Mouse (Mus musculus) adrenal gland, adult (tissue): ENCODE data around the gene Sept6.

Source experiments
- DNase-seq, 2 experiments: peaks; one replicate each; pipeline ENCODE4 v3.0.0; 2022 to 2023; ENCODE audit warnings: low spot score in 1 of 2; ENCODE audit not compliant: inconsistent age in 2 of 2

Sept6 gene

DNA sequence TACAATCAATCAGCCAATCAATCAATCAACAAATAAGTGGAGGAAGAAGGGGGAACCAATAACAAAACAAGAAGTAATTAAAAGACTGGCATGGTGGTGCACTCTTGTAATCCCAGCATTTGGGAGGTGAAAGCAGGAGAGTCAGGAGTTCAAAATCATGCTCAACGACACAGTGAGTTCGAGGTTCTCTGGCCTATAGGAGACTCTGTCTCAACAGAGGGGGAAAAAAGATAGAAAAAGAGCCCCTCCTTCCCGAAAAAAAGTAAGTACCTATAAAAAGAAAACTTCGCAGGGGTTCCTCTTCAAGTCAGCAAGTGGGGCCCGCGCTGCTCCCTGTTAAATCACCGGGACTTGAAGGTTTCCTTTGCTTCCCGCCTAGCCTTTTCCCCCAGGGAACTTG, 117.8 kb downstream of the Sept6 start, which contains the start of the genes Ube2a and C330007P06Rik:
Gene Ube2a (plus strand): TSS at position 136 of the 400 bp plus-strand sequence.
Gene C330007P06Rik (minus strand): TSS at position 347 of the 400 bp plus-strand sequence.
- DNase-seq, result no peak

DNA sequence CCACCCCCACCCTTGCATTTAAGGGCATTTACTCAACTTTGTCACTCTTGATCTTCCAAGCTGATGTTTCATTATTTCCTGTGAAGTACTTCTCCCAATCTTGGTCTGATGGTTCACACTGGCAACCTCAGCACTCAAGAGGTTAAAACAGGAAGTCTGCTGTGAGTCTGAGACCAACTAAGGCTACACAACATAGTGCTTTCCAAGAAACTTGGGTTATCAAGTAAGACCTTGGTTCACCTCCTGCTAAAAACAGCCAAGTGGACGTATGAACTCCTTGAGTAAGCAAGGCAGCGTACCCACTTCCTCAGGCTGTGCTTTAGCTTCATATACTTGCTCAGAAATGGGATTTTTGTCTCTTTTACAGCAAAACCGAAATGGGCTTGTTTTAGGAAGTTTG, 121.2 kb downstream of the Sept6 start:
- DNase-seq, result no peak

DNA sequence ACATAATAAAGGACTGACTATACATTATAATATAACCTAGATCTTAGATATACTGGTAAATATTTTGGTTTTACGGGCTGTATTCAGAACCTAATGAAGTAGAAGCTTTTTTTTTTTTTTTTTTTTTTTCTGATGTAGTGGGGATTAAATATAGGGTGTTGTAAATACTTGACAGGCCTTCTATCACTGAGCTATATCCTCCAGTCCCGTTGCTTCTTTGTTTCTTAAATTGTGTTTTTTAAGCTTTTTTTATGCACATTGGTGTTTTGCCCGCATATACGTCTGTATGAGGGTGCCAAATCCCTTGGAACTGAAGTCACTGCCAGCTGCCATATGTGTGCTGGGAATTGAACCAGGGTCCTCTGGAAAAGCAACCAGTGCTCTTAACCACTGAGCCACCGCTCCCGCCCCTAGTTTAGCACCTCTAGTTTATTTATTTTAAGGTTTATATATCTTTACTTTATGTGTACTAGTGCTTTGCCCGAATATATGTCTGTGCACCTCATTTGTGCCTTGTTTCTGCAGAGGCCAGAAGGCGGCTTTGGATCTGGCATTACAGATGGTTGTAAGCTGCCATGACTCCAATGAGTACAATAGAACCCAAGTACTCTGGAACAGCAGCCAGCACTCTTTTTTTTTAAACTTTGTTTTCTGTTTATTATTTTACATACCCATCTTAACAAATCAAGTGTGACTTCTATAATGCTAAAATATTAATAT, 126.8 kb downstream of the Sept6 start:
- DNase-seq, result no peak

DNA sequence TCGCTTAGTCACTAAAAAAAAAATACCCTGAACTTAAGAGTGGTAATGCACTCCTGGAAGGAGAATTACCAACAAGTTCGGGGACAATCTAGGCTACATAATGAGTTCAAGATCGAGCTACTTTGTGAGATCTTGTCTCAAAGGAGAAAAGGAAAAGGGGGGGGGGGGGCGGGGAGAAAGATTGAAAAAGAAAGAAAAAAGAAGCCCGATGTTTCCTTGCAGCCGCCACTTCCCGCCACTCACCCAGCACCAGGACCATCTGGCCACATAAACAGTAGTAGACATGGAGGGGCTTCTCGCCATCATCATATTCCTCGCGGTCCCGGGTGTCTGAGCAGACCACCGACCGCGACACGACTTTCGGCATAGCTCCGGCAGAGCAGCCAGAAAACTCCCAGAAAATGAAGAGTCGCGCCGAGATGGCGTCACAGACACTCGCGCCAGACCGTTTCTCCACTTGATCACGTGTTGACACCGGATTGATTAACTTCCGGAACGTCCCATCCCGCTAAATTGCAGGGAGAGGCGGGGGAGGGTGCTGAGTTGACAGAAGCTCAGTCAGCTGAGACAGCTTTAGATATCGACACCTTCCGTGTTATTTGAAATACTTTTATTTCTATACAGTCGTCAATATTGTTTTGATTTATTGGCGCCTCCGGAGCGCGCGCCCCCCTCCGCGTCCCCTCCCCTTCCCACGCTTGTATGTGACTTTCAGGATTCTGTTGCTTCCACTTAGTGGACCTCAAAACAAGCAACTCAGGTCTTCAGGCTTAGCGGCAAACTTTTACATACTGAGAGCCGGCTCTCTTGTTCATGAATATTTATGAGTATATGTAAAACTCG, 127.6 kb downstream of the Sept6 start:
- peak; percentile 82 to 94 for DNase-seq
